Mouse (Mus musculus) neural tube, embryonic 11.5 days (tissue): ENCODE measurements around the gene Scnn1b. TPM values are rescaled to one million over a fixed set of nuclear protein-coding genes. Genes with fewer than 3 reads are reported as not detected.

Source experiments
- ATAC-seq: fragments of 200-750 bp; cut with Nextera tagmentation; 2 replicates; pipeline ENCODE4 v1.8.0; 2017; ENCODE audit warnings: moderate number of reproducible peaks, mild to moderate bottlenecking, moderate TSS enrichment, moderate library complexity; ENCODE audit not compliant: insufficient read depth, low FRiP score, low TSS enrichment
- DNase-seq: peaks from one replicate; pipeline ENCODE4 v3.0.0-alpha.2; 2015; ENCODE audit warnings: low spot score
- H3K27ac ChIP-seq: fragments of 300-500 bp; sonication (generic); 2 replicates; pipeline ENCODE4 v1.5.1; 2014; ENCODE audit warnings: low read depth, mild to moderate bottlenecking, low read length
- H3K27me3 ChIP-seq: fragments of 300-500 bp; sonication (generic); 2 replicates; pipeline ENCODE4 v1.6.1; 2014; ENCODE audit warnings: mild to moderate bottlenecking, low read length, mixed read lengths; ENCODE audit not compliant: control insufficient read depth, insufficient read depth
- H3K36me3 ChIP-seq: fragments of 300-500 bp; sonication (generic); 2 replicates; pipeline ENCODE4 v1.6.1; 2014; ENCODE audit warnings: mild to moderate bottlenecking, low read length, moderate library complexity, mixed read lengths; ENCODE audit not compliant: control insufficient read depth, insufficient read depth
- H3K4me1 ChIP-seq: fragments of 300-500 bp; sonication (generic); 2 replicates; pipeline ENCODE4 v1.6.1; 2014; ENCODE audit warnings: low read length, mixed read lengths; ENCODE audit not compliant: control insufficient read depth, insufficient read depth
- H3K4me2 ChIP-seq: fragments of 300-500 bp; sonication (generic); 2 replicates; pipeline ENCODE4 v1.6.1; 2014; ENCODE audit warnings: low read depth, mild to moderate bottlenecking, moderate library complexity
- H3K4me3 ChIP-seq: fragments of 300-500 bp; sonication (generic); 2 replicates; pipeline ENCODE4 v1.5.1; 2014; ENCODE audit warnings: low read depth, low read length
- H3K9ac ChIP-seq: fragments of 300-500 bp; sonication (generic); 2 replicates; pipeline ENCODE4 v1.6.1; 2014; ENCODE audit warnings: mild to moderate bottlenecking, low read length
- H3K9me3 ChIP-seq: fragments of 300-500 bp; sonication (generic); 2 replicates; pipeline ENCODE4 v1.6.1; 2016; ENCODE audit warnings: low read length; ENCODE audit not compliant: control insufficient read depth
- WGBS: fragments of 180-500 bp; shearing (Covaris S2); extraction: QIAGEN DNeasy Blood & Tissue Kit; methylation state at CpG from one replicate; pipeline ENCODE4 v1.1.7; 2014; 5-methylcytosine and 5-hydroxymethylcytosine counted together
- polyA plus RNA-seq: library from polyadenylated mRNA; unstranded; fragments of >200 nt; fragmentation: Nextera tagmentation; extraction: Ambion mirVana; gene quantifications from 2 replicates; pipeline ENCODE4 v1.2.1, GENCODE M21; 2014

Scnn1b gene
- polyA plus RNA-seq, 1 experiment from 2014 or later: 0.19 TPM

- DNase-seq (no peak), ATAC-seq (no peak)
- Histone ChIP-seq H3K9me3 (no peaks in the 10 kb centered on the region), H3K27me3 (no peaks in the 10 kb centered on the region), H3K27ac (no peak overlapping the region), H3K4me3 (no peak overlapping the region), H3K4me2 (no peak overlapping the region), H3K9ac (no peak overlapping the region), H3K4me1 (no peaks in the 10 kb centered on the region), H3K36me3 (no peaks in the 10 kb centered on the region)
- WGBS: 91% methylated on average over 2 of the region's 2 CpGs
These were observed 77.5 kb downstream of the Scnn1b start for GRCm38 (mm10) chr7:121942371-121942770.

DNA sequence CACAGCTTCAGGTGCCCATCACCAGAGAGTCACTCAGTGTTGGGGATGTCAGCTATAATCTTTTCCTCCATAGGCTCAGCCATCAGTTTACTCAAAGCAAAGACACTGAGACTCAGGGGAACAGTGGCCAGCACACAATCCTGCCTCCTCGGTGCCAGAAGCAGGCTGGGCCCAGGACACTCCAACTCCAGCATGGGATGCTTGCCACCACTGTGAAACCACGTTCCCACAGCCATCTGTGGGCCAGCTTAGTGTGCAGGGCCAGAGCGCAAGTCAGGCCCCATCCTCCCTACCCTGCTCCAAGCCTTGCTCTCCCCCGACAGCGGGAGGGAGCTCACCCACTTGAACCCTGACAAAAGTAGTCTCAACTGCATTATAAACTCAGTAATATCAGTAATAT is 81.4 kb downstream of the Scnn1b start:
- DNase-seq (no peak), ATAC-seq (no peak)
- H3K4me2 ChIP-seq: no peak overlapping the region
- no peaks in the 10 kb centered on the region for H3K36me3 ChIP-seq
- H3K9me3 ChIP-seq: no peaks in the 10 kb centered on the region
- 82% methylated on average over 5 of the region's 5 CpGs for WGBS
- no peak overlapping the region for H3K27ac ChIP-seq
- H3K9ac ChIP-seq: no peak overlapping the region
- H3K27me3 ChIP-seq: no peaks in the 10 kb centered on the region
- no peak overlapping the region for H3K4me3 ChIP-seq
- H3K4me1 ChIP-seq: no peaks in the 10 kb centered on the region

DNA sequence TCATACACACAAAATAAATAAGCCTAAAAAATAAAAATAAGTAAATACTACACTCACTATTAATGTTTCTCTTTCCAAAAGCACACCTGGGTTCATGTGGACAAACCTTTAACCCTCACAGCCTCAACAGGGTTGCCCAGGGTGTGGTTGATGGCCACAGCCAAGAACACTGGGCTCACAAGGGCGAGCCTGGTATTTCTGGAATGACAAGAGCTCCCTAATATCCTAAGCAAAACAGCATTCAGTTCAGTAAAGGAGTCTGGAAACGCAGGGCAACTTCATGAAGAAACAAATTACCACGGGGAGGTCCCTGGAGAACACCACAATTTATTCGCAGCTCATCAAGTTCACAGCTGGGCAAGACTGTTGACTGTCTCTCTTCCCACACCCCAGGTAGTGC is 82.7 kb downstream of the Scnn1b start:
- no peak overlapping the region for H3K27ac ChIP-seq
- WGBS: 78% methylated on average over 4 of the region's 4 CpGs
- no peak overlapping the region for H3K4me2 ChIP-seq
- H3K4me1 ChIP-seq: no peaks in the 10 kb centered on the region
- H3K9me3 ChIP-seq: no peaks in the 10 kb centered on the region
- no peaks in the 10 kb centered on the region for H3K27me3 ChIP-seq
- ATAC-seq (no peak), DNase-seq (no peak)
- H3K36me3 ChIP-seq: no peaks in the 10 kb centered on the region
- no peak overlapping the region for H3K4me3 ChIP-seq
- no peak overlapping the region for H3K9ac ChIP-seq

- no peaks in the 10 kb centered on the region for H3K27me3 ChIP-seq
- no peaks in the 10 kb centered on the region for H3K4me1 ChIP-seq
- 74% methylated on average over 11 of the region's 11 CpGs for WGBS
- ATAC-seq (no peak), DNase-seq (no peak)
- H3K27ac ChIP-seq: no peak overlapping the region
- H3K4me2 ChIP-seq: no peak overlapping the region
- H3K9me3 ChIP-seq: no peaks in the 10 kb centered on the region
- no peak overlapping the region for H3K9ac ChIP-seq
- no peaks in the 10 kb centered on the region for H3K36me3 ChIP-seq
- no peak overlapping the region for H3K4me3 ChIP-seq
These were observed 90.2 kb downstream of the Scnn1b start for GRCm38 (mm10) chr7:121954891-121955669.

DNA sequence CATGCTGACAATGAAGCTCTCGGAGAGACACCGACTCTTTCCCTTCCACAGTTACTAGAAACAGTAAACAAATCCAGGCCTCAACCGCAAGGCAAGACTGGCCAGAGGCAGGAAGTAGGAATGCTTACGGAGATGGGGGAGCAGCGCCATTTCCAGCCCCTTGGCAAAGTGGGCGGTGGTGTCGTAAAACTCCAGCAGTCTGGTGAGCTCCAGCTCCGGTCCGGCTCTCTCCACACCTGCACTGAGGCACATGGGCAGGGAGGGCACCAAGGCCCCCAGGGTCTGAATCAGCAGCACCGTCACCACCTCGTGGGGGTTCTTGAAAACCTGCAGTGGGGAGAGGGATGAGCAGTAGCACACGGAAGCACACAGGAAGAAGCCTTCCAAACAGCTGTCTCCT is 91.0 kb downstream of the Scnn1b start:
- H3K4me3 ChIP-seq: no peak overlapping the region
- no peak overlapping the region for H3K9ac ChIP-seq
- no peaks in the 10 kb centered on the region for H3K27me3 ChIP-seq
- no peak overlapping the region for H3K4me2 ChIP-seq
- no peaks in the 10 kb centered on the region for H3K9me3 ChIP-seq
- ATAC-seq (no peak), DNase-seq (no peak)
- WGBS: 58% methylated on average over 12 of the region's 12 CpGs
- no peaks in the 10 kb centered on the region for H3K4me1 ChIP-seq
- no peak overlapping the region for H3K27ac ChIP-seq
- H3K36me3 ChIP-seq: no peaks in the 10 kb centered on the region

DNA sequence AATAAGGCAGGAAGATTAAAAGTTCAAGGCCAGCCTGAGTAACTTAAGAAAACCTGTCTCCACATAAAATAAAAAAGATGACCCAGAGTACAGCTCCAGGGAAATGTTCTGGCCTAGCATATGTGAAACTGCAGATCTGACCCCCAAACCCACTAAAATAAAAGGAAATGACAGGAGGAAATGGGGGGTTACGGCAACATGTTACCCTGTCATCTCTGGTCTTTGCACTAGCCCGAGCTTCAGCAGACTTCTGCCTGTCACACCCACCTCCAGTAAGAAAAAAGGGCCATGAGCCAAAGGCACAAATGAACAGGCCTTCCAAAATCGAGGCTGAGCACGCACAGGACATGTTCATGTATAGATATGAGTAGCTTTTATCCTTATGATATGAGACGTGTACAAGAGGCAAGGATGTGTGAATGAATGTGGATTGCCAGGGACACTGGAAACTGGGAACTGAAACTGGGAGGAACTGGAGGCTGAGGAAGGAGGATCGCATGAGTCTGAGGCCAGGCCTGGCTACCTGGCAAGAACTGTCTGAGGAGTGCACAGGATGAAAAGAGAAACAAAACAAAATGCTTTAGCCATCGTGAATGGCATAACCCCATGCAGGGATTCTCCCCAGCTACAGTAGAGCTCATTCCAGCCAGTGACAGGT is 97.2 kb downstream of the Scnn1b start:
- 85% methylated on average over 7 of the region's 7 CpGs for WGBS

DNA sequence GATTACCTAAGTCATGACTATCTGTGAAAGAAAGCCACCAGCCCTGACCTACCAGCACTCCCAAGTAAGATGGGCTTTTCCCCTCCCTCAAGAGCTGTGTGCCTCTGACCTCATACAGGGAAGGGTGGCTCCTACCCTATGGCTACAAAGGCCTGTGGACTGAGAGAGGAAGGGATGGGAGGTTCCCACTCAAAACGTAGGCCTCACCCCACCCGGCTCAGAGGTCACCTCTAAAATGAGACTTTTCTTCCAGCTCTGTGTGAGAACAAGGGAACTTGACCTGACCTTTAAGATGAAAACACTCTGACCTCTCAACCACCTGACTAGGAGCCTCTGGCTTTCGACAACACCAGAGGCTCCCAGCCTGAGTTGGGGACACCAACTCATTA is 97.7 kb downstream of the Scnn1b start:
- 81% methylated on average over 3 of the region's 3 CpGs for WGBS
- no peak overlapping the region for H3K4me2 ChIP-seq
- H3K4me1 ChIP-seq: no peaks in the 10 kb centered on the region
- DNase-seq (no peak), ATAC-seq (no peak)
- no peaks in the 10 kb centered on the region for H3K36me3 ChIP-seq
- no peak overlapping the region for H3K4me3 ChIP-seq
- H3K9me3 ChIP-seq: no peaks in the 10 kb centered on the region
- H3K9ac ChIP-seq: no peak overlapping the region
- no peaks in the 10 kb centered on the region for H3K27me3 ChIP-seq
- no peak overlapping the region for H3K27ac ChIP-seq

More for the DNA sequence above, 97.2 kb downstream of the Scnn1b start:
- no peak overlapping the region for H3K4me3 ChIP-seq
- no peak for ATAC-seq
- H3K27ac ChIP-seq: no peak overlapping the region
- DNase-seq: no peak
- H3K27me3 ChIP-seq: no peaks in the 10 kb centered on the region
- H3K9ac ChIP-seq: no peak overlapping the region
- no peaks in the 10 kb centered on the region for H3K4me1 ChIP-seq
- H3K4me2 ChIP-seq: no peak overlapping the region
- no peaks in the 10 kb centered on the region for H3K36me3 ChIP-seq
- no peaks in the 10 kb centered on the region for H3K9me3 ChIP-seq

- Histone ChIP-seq H3K9ac (no peak overlapping the region), H3K4me2 (no peak overlapping the region), H3K27ac (no peak overlapping the region), H3K4me1 (no peaks in the 10 kb centered on the region), H3K27me3 (no peaks in the 10 kb centered on the region), H3K36me3 (no peaks in the 10 kb centered on the region), H3K4me3 (no peak overlapping the region), H3K9me3 (no peaks in the 10 kb centered on the region)
- peak; percentile 46 for DNase-seq
- ATAC-seq: no peak
- WGBS: 71% methylated on average over 6 of the region's 6 CpGs
These were observed 99.1 kb downstream of the Scnn1b start for GRCm38 (mm10) chr7:121963883-121964398.

GRCm38 (mm10) chr7:121966169-121966568 is 101.3 kb downstream of the Scnn1b start:
- Histone ChIP-seq H3K27ac (no peak overlapping the region), H3K9me3 (no peaks in the 10 kb centered on the region), H3K36me3 (no peaks in the 10 kb centered on the region; the same call in 1 of the 2 replicates), H3K4me3 (no peak overlapping the region), H3K9ac (no peak overlapping the region), H3K4me2 (no peak overlapping the region), H3K27me3 (no peaks in the 10 kb centered on the region), H3K4me1 (no peaks in the 10 kb centered on the region)
- ATAC-seq: no peak
- DNase-seq: no peak
- WGBS: 92% methylated on average over 7 of the region's 7 CpGs
